Mouse (Mus musculus) cortical plate, adult 2 months (tissue): Measurements from ENCODE around the gene Atxn7l3. TPM values are rescaled to one million over a fixed set of nuclear protein-coding genes. Genes with fewer than 3 reads are reported as not detected.

Source experiments
- H3K27ac ChIP-seq: fragments of 200-500 bp; 2 replicates; pipeline ENCODE4 v1.5.1; 2012; ENCODE audit warnings: low read length, control low read depth, inconsistent platforms; ENCODE audit not compliant: insufficient read depth
- H3K4me1 ChIP-seq: fragments of 200-500 bp; 2 replicates; pipeline ENCODE4 v1.6.1; 2011; ENCODE audit warnings: low read length; ENCODE audit not compliant: control insufficient read depth, insufficient read depth
- H3K4me3 ChIP-seq: fragments of 200-500 bp; 2 replicates; pipeline ENCODE4 v1.5.1; 2011; ENCODE audit warnings: mild to moderate bottlenecking, low read length, control low read depth; ENCODE audit not compliant: insufficient read depth
- CTCF ChIP-seq: fragments of 200-500 bp; IDR thresholded peaks from 2 replicates; pipeline ENCODE4 v1.5.1; 2011; ENCODE audit warnings: mild to moderate bottlenecking, control low read depth, low read length; ENCODE audit not compliant: insufficient read depth; ENCODE audit errors: extremely low read depth
- POLR2A ChIP-seq: fragments of 200-500 bp; IDR thresholded peaks from 2 replicates; pipeline ENCODE4 v1.6.1; 2011; ENCODE audit warnings: mild to moderate bottlenecking, low read length, control low read depth; ENCODE audit not compliant: insufficient read depth; ENCODE audit errors: extremely low read depth
- polyA plus RNA-seq: library from polyadenylated mRNA; depleted of rRNA; stranded (reverse); fragments of >200 nt; gene quantifications from 2 replicates; pipeline ENCODE4 v1.2.3, GENCODE M21; 2012; rRNA removed

Atxn7l3 gene
- polyA plus RNA-seq = 171 and 180 TPM in 2 replicates

DNA sequence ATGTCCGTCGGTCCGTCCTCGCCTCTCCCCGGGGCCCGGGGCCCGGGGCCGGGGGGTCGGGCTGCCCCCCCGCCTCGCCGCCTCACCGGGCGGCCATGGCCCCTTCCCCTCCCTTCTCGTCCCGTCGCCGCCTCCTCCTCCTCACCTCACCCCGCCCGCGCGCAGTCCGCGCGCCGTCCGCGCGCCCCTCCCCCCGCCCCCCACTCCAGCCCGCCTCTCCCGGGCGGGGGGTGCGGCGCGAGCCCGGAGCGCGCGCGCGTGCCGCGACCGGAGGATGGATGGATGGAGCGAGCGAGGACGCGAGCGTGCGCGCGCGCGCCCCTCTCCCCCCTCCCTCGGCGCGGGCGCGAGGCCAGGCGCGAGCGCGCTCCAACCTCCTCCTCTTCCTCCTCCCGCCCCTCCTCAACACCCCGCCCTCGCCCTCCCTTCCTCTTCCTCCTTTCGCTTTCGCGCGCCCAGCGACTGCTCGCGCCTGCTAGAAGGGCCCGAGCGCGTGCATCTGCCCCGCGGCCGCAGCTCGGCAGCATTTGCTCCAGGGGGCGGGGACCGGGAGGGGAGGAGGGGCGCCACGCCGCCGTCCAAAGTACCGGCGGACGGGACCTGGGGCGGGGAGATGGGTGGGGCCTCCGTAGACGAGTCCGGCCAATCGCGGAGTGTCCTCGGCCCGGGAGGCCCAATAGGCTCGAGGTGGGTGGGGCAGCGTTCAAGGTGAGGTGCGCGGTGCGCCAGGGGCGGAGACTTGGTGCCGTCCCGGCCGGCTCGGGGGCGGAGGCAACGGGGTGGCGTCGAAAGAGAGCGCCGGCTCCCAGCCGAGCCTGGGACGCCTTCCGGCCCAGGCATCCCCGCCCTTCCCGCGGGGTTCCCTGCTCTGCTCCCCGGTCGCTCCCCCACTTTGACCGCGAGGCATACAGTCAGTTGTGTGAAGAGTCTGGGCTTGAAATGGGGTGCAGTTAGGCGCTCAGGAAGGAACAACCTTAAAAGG, at the start of gene Atxn7l3:
Gene Atxn7l3 (minus strand): TSS at position 141 of the 982 bp plus-strand sequence.
- no peaks in the 10 kb centered on the region for H3K4me1 ChIP-seq
- TF ChIP-seq POLR2A = peak; percentile 78
- no peak for TF ChIP-seq CTCF
- H3K27ac ChIP-seq = peak within 1 kb of the TSS; percentile 18
- H3K4me3 ChIP-seq = peak within 1 kb of the TSS; percentile 46

DNA sequence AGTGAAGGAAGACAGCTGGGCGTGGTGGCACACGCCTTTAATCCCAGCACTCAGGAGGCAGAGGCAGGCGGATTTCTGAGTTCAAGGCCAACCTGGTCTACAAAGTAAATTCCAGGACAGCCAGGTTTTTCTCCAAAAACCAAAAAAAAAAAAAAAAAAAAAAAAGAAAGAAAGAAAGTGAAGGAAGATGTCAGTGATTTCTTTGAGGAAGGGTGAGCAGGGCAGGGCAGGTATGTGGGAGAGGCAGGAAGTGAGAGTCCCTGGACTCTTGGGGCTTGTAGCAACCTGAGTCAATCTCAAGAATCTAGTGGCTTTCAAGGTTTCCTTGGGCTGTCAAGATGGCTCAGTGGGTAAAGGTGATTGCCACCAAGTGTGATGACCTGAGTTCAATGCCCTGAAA, 48.0 kb upstream of the Atxn7l3 start:
- Histone ChIP-seq H3K4me3 (no peak overlapping the region), H3K27ac (no peak overlapping the region), H3K4me1 (no peaks in the 10 kb centered on the region)
- TF ChIP-seq CTCF = no peak
- TF ChIP-seq POLR2A = no peak

DNA sequence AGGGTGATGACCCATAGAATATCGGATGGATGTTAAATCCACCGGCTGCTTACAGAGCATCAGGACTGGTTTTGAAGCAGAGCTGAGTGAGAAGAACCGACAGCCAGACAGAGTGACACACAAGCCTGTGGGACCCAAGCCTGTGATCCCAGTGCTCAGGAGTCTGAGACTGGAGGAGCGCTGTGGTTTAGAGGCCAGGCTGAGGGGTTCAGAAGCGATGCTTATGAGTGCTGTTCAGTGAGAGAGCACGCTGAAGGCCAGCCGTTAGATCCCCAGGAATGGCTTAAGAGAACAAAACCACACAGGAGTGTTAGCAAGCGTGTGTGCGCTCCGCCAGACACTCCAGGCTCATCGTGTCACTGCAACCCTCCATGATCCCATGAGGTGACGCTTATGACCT, 46.3 kb upstream of the Atxn7l3 start:
- Histone ChIP-seq H3K27ac (no peak overlapping the region), H3K4me3 (no peak overlapping the region), H3K4me1 (no peaks in the 10 kb centered on the region)
- no peak for TF ChIP-seq POLR2A
- TF ChIP-seq CTCF = no peak

DNA sequence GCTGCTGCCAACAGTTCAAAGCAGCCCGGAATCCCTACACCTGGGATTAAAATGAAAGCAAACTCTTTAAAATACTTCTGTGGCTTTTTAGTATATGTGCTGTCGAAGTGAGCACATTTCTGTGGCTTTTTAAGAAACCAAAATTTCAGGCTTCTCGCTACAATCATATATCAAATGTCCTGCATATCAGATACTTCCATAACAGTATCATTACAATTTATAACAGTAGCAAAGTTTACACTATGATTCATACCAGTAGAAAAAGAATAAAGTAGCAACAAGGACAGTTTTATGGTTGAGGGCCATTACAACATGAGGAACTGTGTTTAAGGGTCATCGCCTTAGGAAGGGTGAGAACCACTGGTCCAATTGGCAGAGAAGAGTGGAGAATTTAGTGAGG, 44.7 kb upstream of the Atxn7l3 start:
- TF ChIP-seq POLR2A = no peak
- no peak for TF ChIP-seq CTCF
- Histone ChIP-seq H3K4me1 (no peaks in the 10 kb centered on the region), H3K27ac (no peak overlapping the region), H3K4me3 (no peak overlapping the region)

DNA sequence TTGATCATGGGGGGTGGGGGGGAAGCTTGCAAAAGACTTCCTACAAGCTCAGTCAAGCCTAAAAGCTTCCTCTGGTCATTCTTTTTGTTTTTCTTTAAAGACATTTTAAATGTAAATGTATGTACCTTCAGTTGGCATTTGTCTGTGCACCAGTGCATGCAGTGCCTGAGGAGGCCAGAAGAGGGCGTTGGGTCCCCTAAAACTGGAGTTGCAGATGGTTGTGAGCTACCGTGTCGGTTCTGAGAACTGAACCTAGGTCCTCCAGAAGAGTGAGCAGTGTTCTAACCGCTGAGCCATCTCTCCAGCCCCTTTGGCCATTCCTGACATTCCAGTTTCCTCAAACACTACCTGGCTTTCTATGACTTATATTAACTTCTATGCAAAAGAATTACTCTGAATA, 43.2 kb upstream of the Atxn7l3 start:
- H3K4me1 ChIP-seq = no peaks in the 10 kb centered on the region
- H3K4me3 ChIP-seq = no peak overlapping the region
- TF ChIP-seq CTCF (no peak), POLR2A (no peak)
- no peak overlapping the region for H3K27ac ChIP-seq

DNA sequence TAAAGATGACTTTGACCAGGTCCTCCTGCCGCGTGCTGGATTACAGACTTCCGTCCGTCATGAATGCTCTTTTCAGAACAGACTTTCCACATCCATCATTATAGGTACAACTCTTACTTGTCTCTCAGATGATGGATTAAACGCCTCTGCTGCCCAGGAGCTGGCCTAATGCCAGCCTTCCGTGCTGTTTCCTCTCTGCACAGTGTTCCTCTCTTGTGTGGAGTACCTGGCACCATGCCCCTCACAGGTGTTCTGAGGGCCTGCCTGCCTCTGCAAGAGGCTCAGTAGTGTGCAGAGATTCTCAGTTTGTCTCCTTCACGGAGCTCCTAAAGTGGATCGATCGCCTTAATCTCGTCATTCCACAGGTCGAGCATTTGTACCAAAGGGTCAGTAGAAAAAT, 42.8 kb upstream of the Atxn7l3 start:
- TF ChIP-seq CTCF (no peak), POLR2A (no peak)
- Histone ChIP-seq H3K4me3 (no peak overlapping the region), H3K27ac (no peak overlapping the region), H3K4me1 (no peaks in the 10 kb centered on the region)

DNA sequence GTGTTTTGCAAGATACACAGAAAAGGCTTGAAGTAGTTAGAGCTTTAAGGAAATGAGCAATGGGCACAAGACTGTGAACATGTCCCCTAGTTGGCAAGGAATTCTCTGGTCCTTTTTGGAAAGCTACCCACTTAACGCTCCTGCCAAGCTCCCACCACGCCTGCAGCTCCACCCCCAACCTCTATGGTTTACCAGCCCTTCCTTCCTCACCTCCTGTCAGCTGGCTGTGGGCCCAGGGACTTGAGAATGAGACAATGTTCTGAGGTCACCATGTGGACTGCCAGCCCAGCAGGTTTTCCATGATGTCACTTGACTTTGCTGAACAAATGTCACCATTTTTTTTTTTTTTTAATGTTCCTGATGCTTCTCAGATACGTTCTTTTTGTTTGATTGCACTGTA, 42.1 kb upstream of the Atxn7l3 start:
- Histone ChIP-seq H3K4me3 (no peak overlapping the region), H3K27ac (no peak overlapping the region), H3K4me1 (no peaks in the 10 kb centered on the region)
- TF ChIP-seq CTCF (no peak), POLR2A (no peak)

DNA sequence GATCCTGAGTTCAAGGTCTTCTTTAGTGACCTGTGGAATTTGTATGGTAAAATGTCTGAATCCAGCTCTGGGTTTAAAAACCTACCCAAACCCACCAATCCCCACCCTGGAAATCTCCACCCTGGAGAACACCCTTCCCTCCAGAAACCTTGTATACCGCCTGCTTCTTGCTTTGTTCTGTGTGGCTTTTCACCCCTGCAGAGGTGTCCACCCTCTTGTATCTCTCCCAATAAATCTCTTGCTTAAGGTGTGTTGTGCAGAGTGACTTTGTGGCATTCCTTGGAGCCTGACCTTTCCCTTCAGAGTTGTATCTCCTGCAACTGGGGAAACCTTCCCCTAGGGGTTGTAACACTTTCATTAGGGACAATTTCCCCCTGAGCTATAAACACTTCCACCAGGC, 41.5 kb upstream of the Atxn7l3 start:
- TF ChIP-seq POLR2A = no peak
- TF ChIP-seq CTCF = no peak
- H3K27ac ChIP-seq = no peak overlapping the region
- no peaks in the 10 kb centered on the region for H3K4me1 ChIP-seq
- no peak overlapping the region for H3K4me3 ChIP-seq

DNA sequence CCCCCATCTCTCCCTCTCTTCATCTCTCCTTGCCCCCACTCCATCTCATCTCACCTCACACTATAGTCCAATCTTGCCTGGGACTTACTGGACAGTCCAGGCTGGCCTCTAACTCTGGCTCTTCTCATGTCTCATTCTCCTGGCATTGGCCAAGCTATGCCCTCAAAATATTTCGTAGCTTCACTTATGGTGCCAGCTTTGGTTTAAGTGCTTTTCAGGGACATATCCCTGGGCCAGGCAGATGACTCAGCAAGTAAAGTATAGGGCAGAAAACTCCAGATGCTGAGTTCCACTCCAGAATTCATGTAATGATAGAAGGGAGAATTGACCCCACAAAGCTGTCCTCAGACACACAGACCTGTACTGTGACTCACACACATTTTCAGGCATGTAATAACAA, 39.8 kb upstream of the Atxn7l3 start:
- TF ChIP-seq POLR2A = no peak
- TF ChIP-seq CTCF = no peak
- no peak overlapping the region for H3K27ac ChIP-seq
- no peak overlapping the region for H3K4me3 ChIP-seq
- H3K4me1 ChIP-seq = no peaks in the 10 kb centered on the region
